Mouse (Mus musculus) limb, embryonic 11.5 days (tissue): ENCODE data around the gene Mcf2l. TPM values are rescaled to one million over a fixed set of nuclear protein-coding genes. Genes with fewer than 3 reads are reported as not detected.

Source experiments
- ATAC-seq: fragments of 200-750 bp; cut with Nextera tagmentation; 2 replicates; pipeline ENCODE4 v1.8.0; 2017; ENCODE audit warnings: low read depth; ENCODE audit not compliant: insufficient number of reproducible peaks, low FRiP score, low TSS enrichment
- DNase-seq: peaks from one replicate; pipeline ENCODE4 v3.0.0-alpha.2; 2015; ENCODE audit warnings: low spot score
- H3K27ac ChIP-seq: fragments of 300-500 bp; sonication (generic); replicated peaks from 2 replicates; pipeline ENCODE4 v1.5.1; 2014; ENCODE audit warnings: low read depth, mild to moderate bottlenecking, low read length
- H3K27me3 ChIP-seq: fragments of 300-500 bp; sonication (generic); 2 replicates; pipeline ENCODE4 v1.6.1; 2014; ENCODE audit warnings: mild to moderate bottlenecking, low read length, mixed read lengths; ENCODE audit not compliant: control insufficient read depth, insufficient read depth
- H3K36me3 ChIP-seq: fragments of 300-500 bp; sonication (generic); 2 replicates; pipeline ENCODE4 v1.6.1; 2014; ENCODE audit warnings: mild to moderate bottlenecking, low read length, moderate library complexity, mixed read lengths; ENCODE audit not compliant: control insufficient read depth, insufficient read depth
- H3K4me1 ChIP-seq: fragments of 300-500 bp; sonication (generic); 2 replicates; pipeline ENCODE4 v1.6.1; 2014; ENCODE audit warnings: low read length, mixed read lengths; ENCODE audit not compliant: control insufficient read depth, insufficient read depth
- H3K4me2 ChIP-seq: fragments of 300-500 bp; sonication (generic); 2 replicates; pipeline ENCODE4 v1.6.1; 2014; ENCODE audit warnings: low read depth, mild to moderate bottlenecking, moderate library complexity; ENCODE audit not compliant: severe bottlenecking
- H3K4me3 ChIP-seq: fragments of 300-500 bp; sonication (generic); 2 replicates; pipeline ENCODE4 v1.5.1; 2014; ENCODE audit warnings: low read depth, low read length
- H3K9ac ChIP-seq: fragments of 300-500 bp; sonication (generic); 2 replicates; pipeline ENCODE4 v1.6.1; 2014; ENCODE audit warnings: mild to moderate bottlenecking, low read length
- H3K9me3 ChIP-seq: fragments of 300-500 bp; sonication (generic); 2 replicates; pipeline ENCODE4 v1.6.1; 2016; ENCODE audit warnings: low read length; ENCODE audit not compliant: control insufficient read depth
- WGBS: fragments of 180-500 bp; shearing (Covaris S2); extraction: QIAGEN DNeasy Blood & Tissue Kit; methylation state at CpG from one replicate; pipeline ENCODE4 v1.1.7; 2014; 5-methylcytosine and 5-hydroxymethylcytosine counted together
- polyA plus RNA-seq: library from polyadenylated mRNA; unstranded; fragments of >200 nt; fragmentation: Nextera tagmentation; extraction: Ambion mirVana; gene quantifications from 2 replicates; pipeline ENCODE4 v1.2.1, GENCODE M21; 2014

The Mcf2l gene
- polyA plus RNA-seq, 1 experiment from 2014 or later: 9.4 TPM

DNA sequence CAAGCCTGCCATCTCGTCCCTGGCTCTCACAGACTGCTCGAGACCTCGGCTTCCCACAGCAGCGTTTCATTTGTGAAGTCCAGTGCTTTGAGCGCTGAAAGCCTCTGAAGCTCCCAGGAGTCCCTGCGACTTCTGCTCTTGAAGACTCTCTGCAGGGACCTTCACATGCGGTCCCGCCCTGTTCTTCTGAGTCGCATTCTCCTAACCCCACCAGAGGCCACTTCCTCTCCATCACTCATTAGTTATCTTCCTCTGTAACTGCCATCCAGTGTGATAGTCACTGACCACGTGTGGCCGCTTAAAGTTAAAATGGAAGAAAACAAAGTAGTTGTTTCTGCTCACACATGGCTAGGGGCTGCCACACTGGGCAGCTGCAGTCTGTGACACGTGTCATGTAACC, 103.7 kb downstream of the Mcf2l start:
- DNase-seq (no peak), ATAC-seq (no peak)
- no peak overlapping the region for H3K27ac ChIP-seq
- H3K36me3 ChIP-seq: no peaks in the 10 kb centered on the region
- WGBS: 73% methylated on average over 12 of the region's 12 CpGs
- H3K9ac ChIP-seq: no peak overlapping the region
- H3K27me3 ChIP-seq: no peaks in the 10 kb centered on the region
- H3K4me3 ChIP-seq: no peak overlapping the region
- H3K9me3 ChIP-seq: no peaks in the 10 kb centered on the region
- no peaks in the 10 kb centered on the region for H3K4me1 ChIP-seq
- no peak overlapping the region for H3K4me2 ChIP-seq

DNA sequence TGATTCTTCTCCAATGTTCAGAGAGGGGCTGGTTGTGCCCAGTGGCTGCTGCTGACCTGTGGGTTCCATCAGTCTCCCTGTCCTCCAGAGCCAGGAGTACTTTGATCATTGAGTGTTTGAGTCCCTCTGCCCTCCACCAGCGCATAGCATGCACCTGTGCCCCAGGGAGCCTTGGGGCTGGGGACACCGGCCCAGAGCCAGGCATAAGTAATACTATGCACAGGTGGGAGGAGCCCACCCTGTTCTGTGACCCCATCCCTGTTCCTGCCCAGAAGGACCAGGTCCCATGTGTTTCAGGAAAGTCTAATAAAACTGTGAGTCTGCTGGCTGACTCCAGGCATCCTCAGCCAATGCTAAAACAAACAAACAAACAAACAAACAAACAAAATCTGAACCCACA, 104.7 kb downstream of the Mcf2l start:
- Histone ChIP-seq H3K9ac (no peak overlapping the region), H3K4me1 (no peaks in the 10 kb centered on the region), H3K27ac (no peak overlapping the region), H3K9me3 (no peaks in the 10 kb centered on the region), H3K36me3 (no peaks in the 10 kb centered on the region), H3K27me3 (no peaks in the 10 kb centered on the region), H3K4me2 (no peak overlapping the region), H3K4me3 (no peak overlapping the region)
- DNase-seq (no peak), ATAC-seq (no peak)
- 60% methylated on average over 2 of the region's 2 CpGs for WGBS

DNA sequence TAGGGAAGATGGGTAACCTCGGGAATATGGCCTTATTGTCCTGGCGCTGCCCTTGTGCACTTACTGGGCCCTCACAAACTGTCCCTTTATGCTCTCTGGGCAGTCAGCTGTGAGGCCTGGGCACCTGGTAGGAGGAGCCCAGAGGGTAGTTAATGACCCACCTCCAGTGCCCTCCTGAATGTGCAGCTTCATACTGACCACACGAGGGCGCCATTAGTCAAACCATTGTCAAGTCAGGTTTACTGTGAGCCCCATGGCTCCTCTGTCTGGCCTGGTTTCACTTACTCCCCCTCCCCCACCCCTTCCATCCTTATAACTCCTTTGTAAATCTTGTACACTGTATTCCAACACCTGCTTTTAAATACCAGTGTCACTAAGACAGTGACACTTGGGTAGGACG, 105.1 kb downstream of the Mcf2l start:
- ATAC-seq: peak; percentile 67; the same call in 1 of the 2 replicates
- H3K27ac ChIP-seq: no peak overlapping the region
- H3K4me3 ChIP-seq: no peak overlapping the region
- H3K36me3 ChIP-seq: no peaks in the 10 kb centered on the region
- H3K27me3 ChIP-seq: no peaks in the 10 kb centered on the region
- H3K9ac ChIP-seq: no peak overlapping the region
- H3K9me3 ChIP-seq: no peaks in the 10 kb centered on the region
- no peaks in the 10 kb centered on the region for H3K4me1 ChIP-seq
- no peak overlapping the region for H3K4me2 ChIP-seq
- DNase-seq: peak; percentile 82
- WGBS: 24% methylated on average over 5 of the region's 5 CpGs

DNA sequence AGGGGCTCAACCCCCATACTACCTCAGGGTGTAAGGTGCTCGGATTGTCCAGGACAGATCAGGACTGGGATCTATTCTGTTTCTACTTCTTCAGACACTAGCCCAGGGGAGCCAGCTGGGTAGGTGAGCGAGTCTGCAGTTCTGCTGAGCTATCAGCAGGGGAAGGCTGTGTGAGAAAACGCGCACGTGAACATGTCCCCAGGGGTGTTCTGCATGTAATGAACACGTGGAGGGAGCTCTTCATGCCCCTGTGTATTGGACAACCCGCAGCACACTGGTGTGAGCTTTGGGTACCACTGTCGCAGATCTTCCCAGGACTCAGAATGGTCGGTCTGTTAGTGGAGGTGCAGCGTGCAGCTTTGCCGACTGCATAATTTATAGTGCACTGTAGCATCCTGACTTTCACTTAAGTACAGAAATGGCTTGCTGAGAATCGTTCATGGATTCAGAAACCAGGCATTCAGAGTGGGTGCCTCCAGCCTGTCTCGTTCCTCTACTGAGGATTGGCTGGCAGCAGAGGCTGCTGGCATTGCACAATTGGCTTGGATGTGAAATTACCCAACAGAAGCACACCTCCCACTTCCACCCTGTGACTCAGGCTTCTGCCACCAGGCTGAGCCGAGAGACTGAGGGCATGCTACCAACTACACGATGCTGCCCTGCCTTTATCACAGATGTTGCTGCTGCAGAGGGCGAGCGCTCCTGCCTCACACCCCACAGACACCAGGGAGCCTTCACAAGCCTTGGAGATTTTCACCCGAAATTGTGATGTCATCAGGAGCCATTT, 110.3 kb downstream of the Mcf2l start:
- no peak for DNase-seq
- H3K4me3 ChIP-seq: no peak overlapping the region
- H3K27ac ChIP-seq: no peak overlapping the region
- H3K36me3 ChIP-seq: no peaks in the 10 kb centered on the region
- ATAC-seq: no peak
- H3K27me3 ChIP-seq: no peaks in the 10 kb centered on the region
- H3K4me1 ChIP-seq: no peaks in the 10 kb centered on the region
- H3K9ac ChIP-seq: no peak overlapping the region
- H3K4me2 ChIP-seq: no peak overlapping the region
- no peaks in the 10 kb centered on the region for H3K9me3 ChIP-seq
- WGBS: 78% methylated on average over 18 of the region's 18 CpGs

DNA sequence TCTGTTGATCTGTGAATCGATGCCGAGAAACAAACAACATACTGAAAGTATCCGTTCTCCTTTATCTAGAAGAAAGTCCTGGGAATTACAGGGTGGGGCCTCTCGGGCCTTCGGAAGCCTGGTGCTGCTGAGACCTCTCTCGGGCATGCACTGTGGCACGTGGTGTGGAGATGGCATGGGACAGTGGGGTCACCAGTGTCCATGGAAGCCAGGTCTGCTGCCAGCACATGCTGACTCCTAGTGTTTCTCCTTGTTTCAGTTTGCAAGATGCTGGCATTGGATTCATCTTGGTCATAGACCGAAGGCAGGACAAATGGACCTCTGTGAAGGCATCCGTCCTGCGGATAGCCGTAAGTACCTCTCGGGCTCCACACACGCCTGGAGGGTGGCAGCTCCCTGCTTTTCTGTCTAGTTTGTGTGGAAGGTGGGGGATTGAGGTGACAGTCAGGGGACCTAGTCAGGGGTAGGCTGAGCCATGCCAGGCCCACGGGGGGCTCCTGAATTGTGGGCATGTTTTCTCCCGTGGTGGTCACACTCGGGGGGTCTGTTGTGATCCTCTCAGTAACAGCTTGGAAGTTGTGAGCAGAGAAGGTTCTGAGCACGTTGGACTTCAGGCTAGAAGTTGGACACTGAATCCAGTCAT, 111.1 kb downstream of the Mcf2l start:
- H3K4me2 ChIP-seq: no peak overlapping the region
- H3K4me1 ChIP-seq: no peaks in the 10 kb centered on the region
- no peaks in the 10 kb centered on the region for H3K27me3 ChIP-seq
- ATAC-seq (no peak), DNase-seq (no peak)
- 90% methylated on average over 17 of the region's 17 CpGs for WGBS
- no peaks in the 10 kb centered on the region for H3K36me3 ChIP-seq
- no peak overlapping the region for H3K27ac ChIP-seq
- H3K4me3 ChIP-seq: no peak overlapping the region
- no peak overlapping the region for H3K9ac ChIP-seq
- H3K9me3 ChIP-seq: no peaks in the 10 kb centered on the region

DNA sequence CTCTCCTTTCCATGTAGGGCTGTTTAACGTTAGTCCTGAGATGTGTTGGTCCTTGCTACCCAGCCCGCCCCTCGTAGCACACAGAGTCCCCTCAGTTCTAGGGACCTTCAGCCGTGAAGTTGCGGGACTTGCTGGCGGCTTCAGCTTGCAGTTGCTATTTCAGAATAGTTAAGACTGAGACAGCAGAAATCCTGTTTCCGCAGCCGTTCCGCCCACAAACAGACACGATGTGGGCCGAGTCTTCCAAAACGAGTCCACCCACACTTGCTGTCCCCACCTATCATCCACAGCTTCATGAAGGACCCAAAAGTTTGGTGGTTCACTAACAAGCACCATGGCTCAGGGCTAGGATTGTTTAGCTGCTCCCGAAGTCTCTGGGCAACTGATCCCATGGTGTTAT, 111.7 kb downstream of the Mcf2l start:
- Histone ChIP-seq H3K4me3 (no peak overlapping the region), H3K9ac (no peak overlapping the region), H3K4me2 (no peak overlapping the region), H3K27me3 (no peaks in the 10 kb centered on the region), H3K9me3 (no peaks in the 10 kb centered on the region), H3K4me1 (no peaks in the 10 kb centered on the region), H3K27ac (no peak overlapping the region), H3K36me3 (no peaks in the 10 kb centered on the region)
- WGBS: 92% methylated on average over 13 of the region's 13 CpGs
- no peak for DNase-seq
- no peak for ATAC-seq

DNA sequence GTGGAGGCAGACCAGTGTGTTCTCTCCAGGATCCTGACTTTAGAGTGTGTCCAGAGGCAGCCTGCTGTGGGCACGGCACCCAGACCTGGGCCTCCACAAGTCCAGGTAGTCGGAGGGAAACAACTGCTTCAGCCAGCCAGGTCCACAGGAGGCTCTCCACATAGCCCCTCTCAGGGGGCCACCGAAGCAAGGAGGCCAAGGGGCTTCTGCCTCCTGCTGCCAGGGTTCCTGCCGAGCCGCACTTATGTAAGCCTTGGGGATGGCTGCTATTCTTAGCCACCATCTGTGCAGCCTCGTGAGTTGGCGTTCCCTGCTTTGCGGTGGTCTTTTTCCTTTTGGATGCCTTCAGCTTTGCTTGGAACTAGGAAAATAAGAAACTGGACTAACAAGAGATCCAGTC, 114.0 kb downstream of the Mcf2l start:
- WGBS: 84% methylated on average over 8 of the region's 8 CpGs
- H3K36me3 ChIP-seq: no peaks in the 10 kb centered on the region

DNA sequence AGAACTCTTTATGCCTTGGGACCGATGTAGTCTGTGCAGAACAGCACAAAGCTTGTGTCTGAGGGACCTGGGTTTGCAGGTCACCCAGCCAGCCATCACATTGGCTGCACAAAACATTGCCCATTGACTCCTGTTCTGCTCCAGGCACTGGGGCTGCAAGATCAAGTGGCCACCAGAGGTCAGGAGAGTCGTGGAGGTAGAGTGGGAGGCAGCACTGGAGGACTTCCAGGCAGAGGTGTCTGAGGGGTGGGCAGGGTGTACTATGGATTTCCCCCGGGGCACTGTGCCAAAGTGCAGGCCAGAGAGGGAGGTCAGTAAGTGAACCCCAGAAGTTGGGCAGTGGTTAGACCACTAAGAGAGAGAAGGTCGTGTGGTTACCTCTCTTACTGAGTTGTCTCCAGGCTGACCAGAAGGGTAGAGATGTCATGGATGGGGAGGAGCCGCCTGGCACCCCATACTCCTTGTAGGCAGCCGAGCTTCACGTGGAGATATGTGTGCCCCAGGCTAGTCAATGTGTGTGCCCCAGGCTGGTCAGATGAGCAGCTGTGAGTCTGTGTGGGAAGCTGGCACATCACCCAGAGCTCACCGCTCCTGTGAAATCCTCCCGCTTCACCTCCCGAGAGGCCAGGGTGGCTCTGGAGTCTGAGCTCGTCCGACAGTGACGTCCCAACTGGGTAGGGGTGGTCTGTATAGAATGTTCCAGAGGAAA, 115.3 kb downstream of the Mcf2l start:
- no peaks in the 10 kb centered on the region for H3K4me1 ChIP-seq
- H3K9ac ChIP-seq: no peak overlapping the region
- H3K9me3 ChIP-seq: no peaks in the 10 kb centered on the region
- ATAC-seq: no peak
- WGBS: 77% methylated on average over 13 of the region's 13 CpGs
- H3K36me3 ChIP-seq: no peaks in the 10 kb centered on the region
- no peak for DNase-seq
- no peak overlapping the region for H3K4me2 ChIP-seq
- no peaks in the 10 kb centered on the region for H3K27me3 ChIP-seq
- no peak overlapping the region for H3K27ac ChIP-seq
- no peak overlapping the region for H3K4me3 ChIP-seq

More for the DNA sequence above, 114.0 kb downstream of the Mcf2l start:
- H3K9me3 ChIP-seq: no peaks in the 10 kb centered on the region
- no peak overlapping the region for H3K4me3 ChIP-seq
- ATAC-seq (no peak), DNase-seq (no peak)
- H3K9ac ChIP-seq: no peak overlapping the region
- no peaks in the 10 kb centered on the region for H3K27me3 ChIP-seq
- no peak overlapping the region for H3K27ac ChIP-seq
- H3K4me1 ChIP-seq: no peaks in the 10 kb centered on the region
- H3K4me2 ChIP-seq: no peak overlapping the region
